Mouse (Mus musculus) kidney, adult 18-20 months (tissue): ENCODE results near the gene Nfkb1.
A peak's percentile ranks its signal among the peaks of the same experiment; 100 is the strongest.

Experiments used
- DNase-seq: peaks from one replicate; pipeline ENCODE4 v3.0.0; 2021

Nfkb1 gene

GRCm38 (mm10) chr3:135699523-135700264 is 8.3 kb upstream of the Nfkb1 start:
- no peak for DNase-seq

GRCm38 (mm10) chr3:135698466-135698975 is 7.2 kb upstream of the Nfkb1 start:
- DNase-seq, result peak; percentile 75

GRCm38 (mm10) chr3:135696262-135696661 is 4.9 kb upstream of the Nfkb1 start:
- no peak for DNase-seq

GRCm38 (mm10) chr3:135692999-135693398 is 1.7 kb upstream of the Nfkb1 start:
- DNase-seq, result no peak

- DNase-seq, result peak; percentile 72
Measured at GRCm38 (mm10) chr3:135690568-135691190, 668 bp downstream of the Nfkb1 start.

- no peak for DNase-seq
Measured at GRCm38 (mm10) chr3:135689773-135690567, 1.4 kb downstream of the Nfkb1 start.

- no peak for DNase-seq
Measured at GRCm38 (mm10) chr3:135688970-135689772, 2.2 kb downstream of the Nfkb1 start.

- DNase-seq, result no peak
Measured at GRCm38 (mm10) chr3:135687965-135688364, 3.4 kb downstream of the Nfkb1 start.

- DNase-seq, result no peak
Measured at GRCm38 (mm10) chr3:135686419-135686818, 4.9 kb downstream of the Nfkb1 start.

GRCm38 (mm10) chr3:135683275-135683674 is 8.1 kb downstream of the Nfkb1 start:
- no peak for DNase-seq

- DNase-seq, result no peak
Measured at GRCm38 (mm10) chr3:135682240-135682639, 9.1 kb downstream of the Nfkb1 start.

- DNase-seq, result no peak
Measured at GRCm38 (mm10) chr3:135681272-135681783, 10.0 kb downstream of the Nfkb1 start.

- DNase-seq, result no peak
Measured at GRCm38 (mm10) chr3:135680213-135680843, 11.0 kb downstream of the Nfkb1 start.

- DNase-seq, result no peak
Measured at GRCm38 (mm10) chr3:135677064-135677463, 14.3 kb downstream of the Nfkb1 start.

- no peak for DNase-seq
Measured at GRCm38 (mm10) chr3:135676364-135676763, 15.0 kb downstream of the Nfkb1 start.

GRCm38 (mm10) chr3:135675480-135675879 is 15.9 kb downstream of the Nfkb1 start:
- DNase-seq, result no peak

GRCm38 (mm10) chr3:135674716-135675392 is 16.5 kb downstream of the Nfkb1 start:
- peak; percentile 30 for DNase-seq

- DNase-seq, result no peak
Measured at GRCm38 (mm10) chr3:135673695-135674094, 17.7 kb downstream of the Nfkb1 start.

- DNase-seq, result no peak
Measured at GRCm38 (mm10) chr3:135673041-135673440, 18.3 kb downstream of the Nfkb1 start.

- DNase-seq, result no peak
Measured at GRCm38 (mm10) chr3:135672135-135672534, 19.2 kb downstream of the Nfkb1 start.

- DNase-seq, result no peak
Measured at GRCm38 (mm10) chr3:135670869-135671268, 20.5 kb downstream of the Nfkb1 start.
